Mouse (Mus musculus) myocyte (in vitro differentiated cells): Measurements from ENCODE around the gene Foxs1. TPM values are rescaled to one million over a fixed set of nuclear protein-coding genes. Genes with fewer than 3 reads are reported as not detected.

Experiments
- H3K27me3 ChIP-seq: one replicate; pipeline ENCODE4 v1.6.1; 2011; ENCODE audit not compliant: control insufficient read depth, insufficient read depth, insufficient read length
- H3K36me3 ChIP-seq: one replicate; pipeline ENCODE4 v1.6.1; 2011; ENCODE audit not compliant: control insufficient read depth, insufficient read depth
- H3K4me2 ChIP-seq: one replicate; pipeline ENCODE4 v1.6.1; 2011; ENCODE audit warnings: low read depth, control low read depth
- H3K4me3 ChIP-seq: one replicate; pipeline ENCODE4 v1.5.1; 2011; ENCODE audit warnings: mild to moderate bottlenecking, control low read depth, moderate library complexity
- H3K79me2 ChIP-seq: one replicate; pipeline ENCODE4 v1.6.1; 2011; ENCODE audit not compliant: control insufficient read depth, insufficient read depth
- H3ac ChIP-seq: one replicate; pipeline ENCODE4 v1.6.1; 2011; ENCODE audit not compliant: control insufficient read depth, insufficient read length
- CEBPB ChIP-seq: IDR thresholded peaks from 2 replicates; pipeline ENCODE4 v1.6.1; 2011; ENCODE audit warnings: mild to moderate bottlenecking, moderate library complexity; ENCODE audit not compliant: poor library complexity, insufficient read depth, severe bottlenecking
- E2F4 ChIP-seq: IDR thresholded peaks from one replicate; pipeline ENCODE4 v1.6.1; 2011; ENCODE audit warnings: mild to moderate bottlenecking, control low read depth, moderate library complexity; ENCODE audit not compliant: insufficient read depth
- MAX ChIP-seq: IDR thresholded peaks from one replicate; pipeline ENCODE4 v1.6.1; 2011; ENCODE audit warnings: low read depth, mild to moderate bottlenecking, control low read depth
- MYOD1 ChIP-seq, 3 experiments: IDR thresholded peaks; one replicate each; pipeline ENCODE4 v1.6.1; 2011; ENCODE audit warnings: control low read depth in 2 of 3, low read depth in 2 of 3, mild to moderate bottlenecking in 2 of 3, moderate library complexity in 1 of 3; ENCODE audit not compliant: insufficient read length in 2 of 3, control insufficient read depth in 1 of 3
- MYOG ChIP-seq, 3 experiments: IDR thresholded peaks; one replicate each; pipeline ENCODE4 v1.6.1; 2011; ENCODE audit warnings: control low read depth in 2 of 3, low read depth in 2 of 3, mild to moderate bottlenecking in 2 of 3; ENCODE audit not compliant: insufficient read length in 2 of 3, control insufficient read depth in 1 of 3, insufficient read depth in 1 of 3
- POLR2A ChIP-seq: IDR thresholded peaks from one replicate; pipeline ENCODE4 v1.6.1; 2011; ENCODE audit warnings: low read depth, mild to moderate bottlenecking, control low read depth, moderate library complexity; ENCODE audit not compliant: insufficient read length
- POLR2AphosphoS2 ChIP-seq: IDR thresholded peaks from one replicate; pipeline ENCODE4 v1.6.1; 2011; ENCODE audit warnings: low read depth, control low read depth; ENCODE audit not compliant: insufficient read length
- REST ChIP-seq: IDR thresholded peaks from one replicate; pipeline ENCODE4 v1.6.1; 2011; ENCODE audit warnings: mild to moderate bottlenecking, control low read depth, moderate library complexity; ENCODE audit not compliant: insufficient read depth, insufficient read length
- SRF ChIP-seq: IDR thresholded peaks from one replicate; pipeline ENCODE4 v1.6.1; 2011; ENCODE audit warnings: low read depth; ENCODE audit not compliant: control insufficient read depth, insufficient read length
- TCF12 ChIP-seq: IDR thresholded peaks from one replicate; pipeline ENCODE4 v1.6.1; 2011; ENCODE audit warnings: mild to moderate bottlenecking, control low read depth; ENCODE audit not compliant: poor library complexity, insufficient read depth, severe bottlenecking
- TCF3 ChIP-seq: IDR thresholded peaks from one replicate; pipeline ENCODE4 v1.6.1; 2011; ENCODE audit warnings: low read depth, control low read depth; ENCODE audit not compliant: insufficient read length
- USF1 ChIP-seq: IDR thresholded peaks from one replicate; pipeline ENCODE4 v1.6.1; 2011; ENCODE audit warnings: low read depth, mild to moderate bottlenecking, control low read depth, moderate library complexity
- polyA plus RNA-seq: library from polyadenylated mRNA; unstranded; fragments of >200 nt; fragmentation: generic; extraction: Trizol; gene quantifications from one replicate; pipeline ENCODE4 v1.2.1, GENCODE M21; 2012; ENCODE audit warnings: missing spikeins

Foxs1 gene
- polyA plus RNA-seq, result 31.3 TPM

DNA sequence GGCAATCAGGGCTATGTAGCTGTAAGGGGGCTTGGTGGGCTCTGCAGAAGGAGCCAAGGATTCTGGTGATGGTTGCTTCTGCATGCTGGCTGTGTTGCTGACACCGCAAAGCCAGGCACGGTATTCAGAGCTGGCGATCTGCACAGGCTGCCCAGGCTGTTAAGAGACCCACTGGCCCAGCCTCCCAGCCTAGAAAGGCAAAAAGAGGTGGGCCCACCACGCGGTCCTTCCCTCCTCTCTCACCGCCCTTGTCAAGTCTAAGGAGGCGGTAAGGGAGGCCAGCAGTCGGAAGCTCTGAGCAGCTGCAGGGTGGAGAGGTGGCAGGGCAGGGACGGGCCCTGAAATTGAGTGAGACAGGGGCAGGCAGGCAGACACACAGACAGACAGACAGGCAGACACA is at the start of gene Foxs1:
Gene Foxs1 (minus strand): TSS at position 161 of the 400 bp plus-strand sequence.
- H3K79me2 ChIP-seq, result peaks cover 39% of the 10 kb centered on the region
- no peaks in the 10 kb centered on the region for H3K27me3 ChIP-seq
- peak within 1 kb of the TSS; percentile 9 for H3ac ChIP-seq
- no peaks in the 10 kb centered on the region for H3K36me3 ChIP-seq
- peak within 1 kb of the TSS; percentile 84 for H3K4me3 ChIP-seq
- peak within 1 kb of the TSS; percentile 89 for H3K4me2 ChIP-seq
- TF ChIP-seq REST, result no peak
- peak; percentile 95 for TF ChIP-seq POLR2AphosphoS2
- peak; percentile 86 for TF ChIP-seq SRF
- TF ChIP-seq MYOD1 (IDR thresholded peaks at IDR 0.05; ENCODE audit: control insufficient read depth in 1 of 3, insufficient read length in 2 of 3, low read depth in 2 of 3), result peak in 2 of 3 experiments; percentile 62 to 74
- peak in 2 of 3 experiments; percentile 2 to 67 for TF ChIP-seq MYOG (IDR thresholded peaks at IDR 0.05; ENCODE audit: control insufficient read depth in 1 of 3, insufficient read depth in 1 of 3, insufficient read length in 2 of 3, low read depth in 2 of 3)
- TF ChIP-seq POLR2A, result peak; percentile 89
- TF ChIP-seq USF1, result no peak
- no peak for TF ChIP-seq MAX

DNA sequence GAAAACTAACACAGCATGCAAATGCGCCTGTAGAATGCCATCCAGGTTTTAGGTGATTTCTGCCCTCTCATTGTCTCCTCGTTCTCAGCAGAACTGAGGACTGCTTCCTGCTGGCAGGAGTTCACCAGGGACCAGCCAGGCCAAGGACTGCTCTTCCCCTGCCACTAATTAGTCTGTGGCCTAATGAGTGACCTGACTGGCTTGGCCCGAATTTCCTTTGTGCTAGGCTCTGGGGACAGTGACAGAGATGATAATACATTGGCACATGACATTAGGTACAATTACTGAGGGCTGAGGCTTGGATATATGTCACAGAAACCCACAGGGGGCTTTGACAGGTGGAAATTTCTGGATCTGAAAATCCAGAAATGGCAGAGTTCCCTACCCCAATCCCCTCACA is 44.0 kb upstream of the Foxs1 start:
- no peak overlapping the region for H3ac ChIP-seq
- H3K27me3 ChIP-seq, result peaks cover 72% of the 10 kb centered on the region

DNA sequence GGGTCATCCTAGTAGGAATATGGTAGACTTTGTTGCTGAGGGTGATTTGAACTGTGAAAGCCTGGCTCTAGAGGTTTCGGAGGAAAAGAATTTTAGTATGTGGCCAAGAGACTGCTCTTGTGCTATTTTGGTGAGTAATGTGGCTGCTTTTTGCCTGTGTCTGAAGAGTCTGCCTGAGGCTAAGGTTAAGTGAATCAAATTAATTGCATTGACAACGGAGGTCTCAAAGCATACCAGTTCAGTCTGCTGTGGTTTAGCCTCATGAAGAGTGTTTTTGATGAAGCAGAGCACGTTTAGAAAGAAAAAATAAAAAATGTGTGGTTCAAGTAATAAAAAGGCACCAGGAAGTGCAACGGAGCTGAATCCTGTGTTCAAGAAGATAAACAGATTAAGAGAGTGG is 32.5 kb upstream of the Foxs1 start:
- no peak for TF ChIP-seq POLR2A
- TF ChIP-seq CEBPB, result no peak
- no peak for TF ChIP-seq E2F4
- TF ChIP-seq TCF12, result no peak
- TF ChIP-seq MYOD1 (IDR thresholded peaks at IDR 0.05; ENCODE audit: control insufficient read depth in 1 of 3, insufficient read length in 2 of 3, low read depth in 2 of 3), result no peak
- no peak for TF ChIP-seq POLR2AphosphoS2
- no peak for TF ChIP-seq MYOG (IDR thresholded peaks at IDR 0.05; ENCODE audit: control insufficient read depth in 1 of 3, insufficient read depth in 1 of 3, insufficient read length in 2 of 3, low read depth in 2 of 3)
- no peak for TF ChIP-seq REST
- TF ChIP-seq USF1, result no peak
- TF ChIP-seq TCF3, result no peak
- no peak for TF ChIP-seq MAX
- TF ChIP-seq SRF, result no peak
- H3K79me2 ChIP-seq, result no peaks in the 10 kb centered on the region

More for the DNA sequence above, 44.0 kb upstream of the Foxs1 start:
- Histone ChIP-seq H3K36me3 (no peaks in the 10 kb centered on the region), H3K4me3 (no peak overlapping the region), H3K4me2 (no peak overlapping the region), H3K79me2 (no peaks in the 10 kb centered on the region)
- no peak for TF ChIP-seq MAX
- TF ChIP-seq POLR2AphosphoS2, result no peak
- no peak for TF ChIP-seq REST
- no peak for TF ChIP-seq E2F4
- no peak for TF ChIP-seq TCF12
- no peak for TF ChIP-seq POLR2A
- TF ChIP-seq USF1, result no peak
- TF ChIP-seq TCF3, result no peak
- TF ChIP-seq MYOG (IDR thresholded peaks at IDR 0.05; ENCODE audit: control insufficient read depth in 1 of 3, insufficient read depth in 1 of 3, insufficient read length in 2 of 3, low read depth in 2 of 3), result no peak
- no peak for TF ChIP-seq CEBPB
- TF ChIP-seq SRF, result no peak
- TF ChIP-seq MYOD1 (IDR thresholded peaks at IDR 0.05; ENCODE audit: control insufficient read depth in 1 of 3, insufficient read length in 2 of 3, low read depth in 2 of 3), result no peak

DNA sequence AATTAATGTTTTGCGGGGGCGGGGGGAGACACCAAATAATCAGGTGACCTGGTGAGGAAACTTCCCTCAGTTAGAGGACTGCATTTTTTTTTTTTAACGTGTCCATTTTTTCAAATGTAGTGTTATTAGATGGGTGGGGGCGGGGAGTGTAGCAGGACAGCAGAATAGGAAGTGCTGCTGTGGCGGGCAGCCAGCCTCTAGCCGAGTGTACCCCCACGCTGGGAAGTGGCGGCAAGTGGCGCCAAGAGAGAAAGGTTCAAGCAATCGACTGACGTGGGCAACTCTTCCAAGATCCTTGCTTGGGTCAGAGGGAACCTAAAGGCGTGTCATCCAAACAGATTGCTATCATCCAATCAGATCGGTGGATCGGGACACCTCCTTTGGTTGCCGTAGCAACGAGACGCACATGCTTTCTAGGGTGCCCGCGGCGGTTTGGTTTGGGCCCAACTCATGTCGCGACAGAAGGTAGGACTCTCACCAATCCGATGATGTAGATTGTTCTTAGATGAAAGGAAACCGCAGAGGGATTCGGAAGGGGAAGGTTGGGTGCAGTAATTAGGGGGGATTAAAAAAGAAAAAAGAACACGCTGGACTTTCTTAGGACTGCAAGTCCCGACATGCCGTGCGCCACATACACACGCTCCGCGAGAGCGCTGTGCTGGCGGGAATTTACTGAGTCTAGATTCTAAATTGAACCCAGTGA is 29.2 kb upstream of the Foxs1 start, which contains the start of gene Ttll9:
Gene Ttll9 (plus strand): TSS at position 395 of the 703 bp plus-strand sequence.
- Histone ChIP-seq H3K4me3 (no peak within 1 kb of the TSS), H3K79me2 (no peaks in the 10 kb centered on the region), H3ac (no peak within 1 kb of the TSS), H3K36me3 (no peaks in the 10 kb centered on the region), H3K27me3 (peaks cover 32% of the 10 kb centered on the region), H3K4me2 (peak within 1 kb of the TSS; percentile 22)
- TF ChIP-seq POLR2AphosphoS2 (no peak), POLR2A (no peak), MYOD1 (IDR thresholded peaks at IDR 0.05; ENCODE audit: control insufficient read depth in 1 of 3, insufficient read length in 2 of 3, low read depth in 2 of 3) (no peak), SRF (no peak), MYOG (IDR thresholded peaks at IDR 0.05; ENCODE audit: control insufficient read depth in 1 of 3, insufficient read depth in 1 of 3, insufficient read length in 2 of 3, low read depth in 2 of 3) (no peak), REST (no peak), MAX (no peak), USF1 (no peak), TCF3 (no peak), CEBPB (no peak)

More for the DNA sequence above, 32.5 kb upstream of the Foxs1 start:
- no peaks in the 10 kb centered on the region for H3K36me3 ChIP-seq
- peaks cover 15% of the 10 kb centered on the region for H3K27me3 ChIP-seq
- H3K4me3 ChIP-seq, result no peak overlapping the region
- H3K4me2 ChIP-seq, result no peak overlapping the region
- no peak overlapping the region for H3ac ChIP-seq
